Mouse (Mus musculus) liver, embryonic 15.5 days (tissue): ENCODE results near the gene Heatr6. TPM values are rescaled to one million over a fixed set of nuclear protein-coding genes. Genes with fewer than 3 reads are reported as not detected.

Experiments
- ATAC-seq: fragments of 200-750 bp; cut with Nextera tagmentation; 2 replicates; pipeline ENCODE4 v1.8.0; 2017; ENCODE audit warnings: moderate number of reproducible peaks, mild to moderate bottlenecking, moderate library complexity; ENCODE audit not compliant: insufficient read depth
- H3K27ac ChIP-seq: fragments of 300-500 bp; sonication (generic); replicated peaks from 2 replicates; pipeline ENCODE4 v1.5.1; 2015; ENCODE audit warnings: mild to moderate bottlenecking, inconsistent platforms
- H3K27me3 ChIP-seq: fragments of 300-500 bp; sonication (generic); 2 replicates; pipeline ENCODE4 v1.6.1; 2015; ENCODE audit warnings: mild to moderate bottlenecking, inconsistent platforms
- H3K36me3 ChIP-seq: fragments of 300-500 bp; sonication (generic); replicated peaks from 2 replicates; pipeline ENCODE4 v1.6.1; 2015; ENCODE audit warnings: moderate library complexity, mild to moderate bottlenecking, inconsistent platforms
- H3K4me1 ChIP-seq: fragments of 300-500 bp; sonication (generic); replicated peaks from 2 replicates; pipeline ENCODE4 v1.6.1; 2015; ENCODE audit warnings: inconsistent platforms
- H3K4me2 ChIP-seq: fragments of 300-500 bp; sonication (generic); 2 replicates; pipeline ENCODE4 v1.6.1; 2015; ENCODE audit warnings: moderate library complexity, mild to moderate bottlenecking, inconsistent platforms
- H3K4me3 ChIP-seq: fragments of 300-500 bp; sonication (generic); replicated peaks from 2 replicates; pipeline ENCODE4 v1.5.1; 2015; ENCODE audit warnings: mild to moderate bottlenecking, inconsistent platforms
- H3K9ac ChIP-seq: fragments of 300-500 bp; sonication (generic); 2 replicates; pipeline ENCODE4 v1.6.1; 2015; ENCODE audit warnings: moderate library complexity, mild to moderate bottlenecking, inconsistent platforms
- H3K9me3 ChIP-seq: fragments of 300-500 bp; sonication (generic); replicated peaks from 2 replicates; pipeline ENCODE4 v1.6.1; 2016; ENCODE audit warnings: inconsistent platforms
- WGBS: fragments of 180-500 bp; shearing (Covaris S2); methylation state at CpG from one replicate; pipeline ENCODE4 v1.1.7; 2015; ENCODE audit warnings: mixed read lengths; ENCODE audit not compliant: insufficient replicate concordance; 5-methylcytosine and 5-hydroxymethylcytosine counted together
- polyA plus RNA-seq: library from polyadenylated mRNA; unstranded; fragments of >200 nt; fragmentation: Nextera tagmentation; extraction: Ambion mirVana; gene quantifications from 2 replicates; pipeline ENCODE4 v1.2.1, GENCODE M21; 2015

Heatr6 gene
- 6.2 and 6.7 TPM in 2 replicates for polyA plus RNA-seq

DNA sequence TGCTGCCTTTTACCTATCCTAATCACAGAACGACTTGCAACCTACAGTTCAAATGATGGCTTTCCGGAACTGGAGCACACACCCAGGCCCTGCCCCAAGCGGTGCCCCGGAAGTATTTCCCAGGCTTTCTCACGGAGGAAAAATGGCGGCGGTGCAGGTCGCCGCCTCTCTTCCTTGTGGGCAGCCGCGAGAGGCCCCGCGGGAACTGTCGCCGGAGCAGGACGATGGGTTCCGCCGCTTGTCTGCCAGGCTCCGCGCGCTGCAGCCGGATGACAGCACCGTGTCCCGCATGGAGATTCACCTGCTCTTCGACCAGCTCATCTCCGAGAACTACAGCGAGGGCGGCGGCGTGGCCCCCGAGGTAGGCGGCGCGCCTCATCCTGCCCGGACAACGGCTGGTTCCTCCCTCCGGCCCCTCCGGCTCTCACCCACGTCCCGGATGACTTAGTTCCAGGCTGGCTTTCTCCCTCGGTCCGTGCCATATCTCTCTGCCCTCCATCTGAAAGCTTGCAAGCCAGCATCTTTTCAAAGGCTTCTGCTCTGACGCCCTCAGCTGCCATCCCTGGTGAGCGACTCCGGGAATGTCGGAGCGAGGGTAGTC is at the start of gene Heatr6:
Gene Heatr6 (plus strand): TSS at position 116 of the 601 bp plus-strand sequence.
- H3K36me3 ChIP-seq, result peaks cover 29% of the 10 kb centered on the region
- H3K4me2 ChIP-seq, result peak within 1 kb of the TSS; percentile 75
- WGBS, result under 1% methylated on average over 47 of the region's 47 CpGs
- H3K27me3 ChIP-seq, result 0 out of 2 replicates have a peak, but pooled peaks cover 8% of the 10 kb centered on the region
- no peaks in the 10 kb centered on the region for H3K9me3 ChIP-seq
- peak; percentile 90 for ATAC-seq
- H3K4me1 ChIP-seq, result peaks cover 15% of the 10 kb centered on the region
- peak within 1 kb of the TSS; percentile 70 for H3K9ac ChIP-seq
- peak within 1 kb of the TSS; percentile 73 for H3K4me3 ChIP-seq
- peak within 1 kb of the TSS; percentile 49 for H3K27ac ChIP-seq

DNA sequence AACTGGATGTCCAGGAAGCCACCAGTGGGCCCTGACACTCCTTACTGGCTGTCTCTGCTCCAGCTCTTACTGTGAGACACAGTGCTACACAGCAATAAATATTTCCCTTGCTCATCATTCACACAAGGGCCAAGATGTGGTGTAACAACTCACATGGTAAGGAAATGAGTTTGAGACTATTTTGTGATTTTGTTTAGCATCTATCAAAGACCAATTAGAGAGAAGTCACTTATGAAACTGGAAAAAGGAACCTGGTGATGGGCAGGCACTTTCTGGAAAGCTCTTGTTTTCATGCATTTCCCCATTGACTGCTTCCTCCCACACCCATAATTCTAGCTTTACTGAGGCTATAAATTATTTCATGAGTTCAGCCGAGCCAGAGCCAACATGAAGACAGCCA is 49.8 kb upstream of the Heatr6 start, which contains the start of gene Wfdc17:
Gene Wfdc17 (plus strand): TSS at position 287 of the 400 bp plus-strand sequence.
- Histone ChIP-seq H3K27me3 (no peaks in the 10 kb centered on the region), H3K9me3 (no peaks in the 10 kb centered on the region), H3K36me3 (no peaks in the 10 kb centered on the region), H3K4me3 (no peak within 1 kb of the TSS), H3K4me1 (no peaks in the 10 kb centered on the region), H3K9ac (no peak within 1 kb of the TSS), H3K4me2 (no peak within 1 kb of the TSS), H3K27ac (no peak within 1 kb of the TSS)
- 7% methylated on average over 1 of the region's 1 CpGs for WGBS
- ATAC-seq, result no peak

DNA sequence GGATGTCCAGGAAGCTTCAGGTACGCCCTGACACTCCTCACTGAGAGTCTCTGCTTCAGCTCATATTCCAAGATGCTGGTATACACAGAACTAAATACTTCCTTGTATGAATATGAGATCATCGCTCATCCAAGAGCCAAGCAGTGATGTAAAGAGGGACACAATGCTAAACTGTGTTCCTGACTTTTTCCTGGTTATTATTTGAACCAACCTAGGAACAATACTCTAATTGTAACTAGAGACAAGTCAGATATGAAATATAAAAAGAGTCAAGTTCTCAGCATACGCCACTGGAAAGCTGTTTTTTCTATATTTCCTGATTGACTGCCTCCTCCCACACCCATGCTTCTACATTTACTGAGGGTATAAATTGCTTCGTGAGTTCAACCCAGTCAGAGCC is 44.8 kb upstream of the Heatr6 start, which contains the start of gene Wfdc18:
Gene Wfdc18 (plus strand): TSS at position 301 of the 400 bp plus-strand sequence.
- Histone ChIP-seq H3K27me3 (no peaks in the 10 kb centered on the region), H3K27ac (no peak within 1 kb of the TSS), H3K4me1 (no peaks in the 10 kb centered on the region), H3K9ac (no peak within 1 kb of the TSS), H3K4me2 (no peak within 1 kb of the TSS), H3K36me3 (no peaks in the 10 kb centered on the region), H3K9me3 (no peaks in the 10 kb centered on the region), H3K4me3 (no peak within 1 kb of the TSS)
- no peak for ATAC-seq
- WGBS, result 50% methylated on average over 4 of the region's 4 CpGs

DNA sequence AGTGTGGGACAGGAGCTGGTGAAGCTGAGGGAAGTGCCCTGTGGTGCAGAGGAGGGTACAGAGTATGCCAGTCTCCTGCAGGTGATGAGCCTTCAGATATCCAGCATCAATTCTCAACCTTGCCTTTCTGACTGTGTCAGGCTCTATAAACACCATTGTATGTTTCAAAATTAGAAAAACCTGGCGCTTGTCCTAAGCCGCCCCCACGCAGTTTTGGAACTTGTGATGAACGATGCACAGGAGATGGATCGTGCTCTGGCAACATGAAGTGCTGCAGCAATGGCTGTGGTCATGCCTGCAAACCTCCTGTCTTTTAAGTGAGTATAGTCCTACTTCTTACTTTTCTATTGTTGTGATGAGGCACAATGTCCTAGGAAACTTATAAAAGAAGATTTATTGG is 43.8 kb upstream of the Heatr6 start:
- H3K9me3 ChIP-seq, result no peaks in the 10 kb centered on the region
- WGBS, result 70% methylated on average over 5 of the region's 5 CpGs
- no peak overlapping the region for H3K9ac ChIP-seq
- no peaks in the 10 kb centered on the region for H3K4me1 ChIP-seq
- H3K27ac ChIP-seq, result no peak overlapping the region
- no peaks in the 10 kb centered on the region for H3K36me3 ChIP-seq
- H3K4me2 ChIP-seq, result no peak overlapping the region
- no peak overlapping the region for H3K4me3 ChIP-seq
- H3K27me3 ChIP-seq, result no peaks in the 10 kb centered on the region
- no peak for ATAC-seq

DNA sequence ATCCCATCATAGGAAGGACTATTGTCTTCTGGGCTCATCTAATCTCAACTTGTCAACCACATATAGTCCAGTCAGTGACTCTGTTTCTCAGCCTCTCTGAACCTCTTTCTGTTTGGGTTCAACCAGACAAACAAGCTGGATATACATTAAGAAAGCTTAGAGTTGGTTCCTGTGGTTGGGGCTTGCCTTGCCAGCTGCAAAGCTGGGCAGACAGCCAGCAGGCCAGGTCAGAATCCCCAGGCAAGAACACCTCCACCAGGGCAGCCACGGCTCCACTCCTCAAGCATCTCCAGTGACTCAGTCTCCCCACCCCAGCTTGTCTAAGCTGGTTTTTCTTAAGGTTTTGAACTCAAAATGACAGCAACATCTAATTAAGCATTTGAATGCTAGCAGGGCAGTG is 40.8 kb upstream of the Heatr6 start:
- no peaks in the 10 kb centered on the region for H3K9me3 ChIP-seq
- 46% methylated on average over 1 of the region's 1 CpGs for WGBS
- no peak overlapping the region for H3K4me3 ChIP-seq
- H3K27me3 ChIP-seq, result no peaks in the 10 kb centered on the region
- H3K27ac ChIP-seq, result no peak overlapping the region
- no peaks in the 10 kb centered on the region for H3K36me3 ChIP-seq
- H3K9ac ChIP-seq, result no peak overlapping the region
- H3K4me2 ChIP-seq, result no peak overlapping the region
- no peak for ATAC-seq
- H3K4me1 ChIP-seq, result no peaks in the 10 kb centered on the region

DNA sequence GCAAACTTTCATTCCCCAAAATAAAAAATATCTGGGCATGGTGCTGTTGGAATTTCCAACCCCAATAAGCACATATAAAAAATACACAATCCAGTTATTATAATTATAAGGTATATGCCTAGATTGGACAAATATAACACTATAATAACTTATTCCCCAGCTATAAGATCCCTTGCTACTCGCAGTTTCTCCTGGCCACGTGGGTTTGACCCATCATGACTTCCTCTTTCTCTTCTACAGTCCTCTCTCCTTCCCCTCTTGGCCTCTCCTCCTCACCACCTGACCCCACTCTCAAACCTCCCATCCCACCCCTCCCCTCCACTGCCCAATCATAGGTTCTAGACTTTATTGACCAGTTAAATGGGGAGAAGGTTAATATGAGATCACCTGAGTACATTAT is 39.6 kb upstream of the Heatr6 start:
- WGBS, result 16% methylated on average over 2 of the region's 2 CpGs
- H3K27ac ChIP-seq, result no peak overlapping the region
- ATAC-seq, result no peak
- no peak overlapping the region for H3K9ac ChIP-seq
- no peak overlapping the region for H3K4me2 ChIP-seq
- H3K9me3 ChIP-seq, result no peaks in the 10 kb centered on the region
- H3K36me3 ChIP-seq, result no peaks in the 10 kb centered on the region
- no peaks in the 10 kb centered on the region for H3K27me3 ChIP-seq
- no peak overlapping the region for H3K4me3 ChIP-seq
- H3K4me1 ChIP-seq, result no peaks in the 10 kb centered on the region

DNA sequence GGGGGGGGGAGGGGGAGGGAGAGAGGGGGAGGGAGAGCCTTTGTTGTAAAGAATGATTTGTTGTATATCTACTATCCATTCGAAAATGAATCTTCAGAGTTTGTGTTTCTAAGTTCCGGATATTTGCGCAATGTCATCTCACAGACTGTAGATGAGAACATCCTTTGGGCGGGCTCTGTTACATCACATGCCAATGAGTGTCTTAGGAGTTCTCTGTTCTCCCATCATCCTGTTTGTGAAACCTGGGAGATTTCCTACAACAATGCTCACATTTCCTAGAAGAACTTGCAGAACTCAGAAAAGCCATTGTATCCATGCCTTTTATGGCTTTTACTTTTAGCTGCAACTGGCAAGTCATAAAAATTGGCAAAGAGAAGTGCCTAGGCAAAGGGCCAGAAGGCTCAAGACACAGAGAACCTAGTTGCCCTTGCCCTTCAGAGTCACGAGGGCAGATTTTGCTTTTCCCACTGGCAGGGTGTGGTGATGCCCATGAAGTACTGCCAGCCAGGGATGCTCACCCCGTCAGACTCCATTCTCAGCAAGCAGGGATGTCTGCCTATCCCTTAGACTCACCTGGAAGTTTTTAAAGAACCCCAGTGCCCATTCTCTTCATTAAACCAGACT is 36.3 kb upstream of the Heatr6 start:
- ATAC-seq, result no peak
- WGBS, result 61% methylated on average over 6 of the region's 6 CpGs
- no peak overlapping the region for H3K4me3 ChIP-seq
- H3K4me2 ChIP-seq, result no peak overlapping the region
- no peak overlapping the region for H3K9ac ChIP-seq
- no peaks in the 10 kb centered on the region for H3K36me3 ChIP-seq
- no peaks in the 10 kb centered on the region for H3K4me1 ChIP-seq
- no peaks in the 10 kb centered on the region for H3K27me3 ChIP-seq
- H3K27ac ChIP-seq, result no peak overlapping the region
- no peaks in the 10 kb centered on the region for H3K9me3 ChIP-seq

DNA sequence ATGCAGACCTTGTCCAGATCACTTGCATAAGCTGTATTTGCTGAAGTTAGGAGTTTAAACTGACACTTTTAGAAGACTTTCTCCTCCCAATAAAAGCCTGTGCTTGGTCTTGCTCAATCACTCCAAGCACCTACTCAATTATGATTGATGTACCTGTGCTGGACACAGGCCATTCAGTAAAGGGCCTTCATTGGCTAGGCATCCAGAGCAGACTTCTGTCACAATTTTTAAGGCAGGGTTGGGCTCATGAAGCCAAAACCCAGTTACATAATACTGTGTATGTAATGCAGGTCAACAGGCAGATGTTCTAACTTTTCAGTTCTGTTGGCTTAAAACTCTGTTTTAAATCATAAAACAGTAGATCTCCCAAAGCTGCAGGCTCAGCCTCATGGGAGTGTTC is 32.7 kb upstream of the Heatr6 start:
- no peak overlapping the region for H3K4me3 ChIP-seq
- H3K27me3 ChIP-seq, result no peaks in the 10 kb centered on the region
- H3K9ac ChIP-seq, result no peak overlapping the region
- H3K4me1 ChIP-seq, result no peaks in the 10 kb centered on the region
- no peak overlapping the region for H3K27ac ChIP-seq
- no peak for ATAC-seq
- H3K9me3 ChIP-seq, result no peaks in the 10 kb centered on the region
- H3K4me2 ChIP-seq, result no peak overlapping the region
- H3K36me3 ChIP-seq, result no peaks in the 10 kb centered on the region

DNA sequence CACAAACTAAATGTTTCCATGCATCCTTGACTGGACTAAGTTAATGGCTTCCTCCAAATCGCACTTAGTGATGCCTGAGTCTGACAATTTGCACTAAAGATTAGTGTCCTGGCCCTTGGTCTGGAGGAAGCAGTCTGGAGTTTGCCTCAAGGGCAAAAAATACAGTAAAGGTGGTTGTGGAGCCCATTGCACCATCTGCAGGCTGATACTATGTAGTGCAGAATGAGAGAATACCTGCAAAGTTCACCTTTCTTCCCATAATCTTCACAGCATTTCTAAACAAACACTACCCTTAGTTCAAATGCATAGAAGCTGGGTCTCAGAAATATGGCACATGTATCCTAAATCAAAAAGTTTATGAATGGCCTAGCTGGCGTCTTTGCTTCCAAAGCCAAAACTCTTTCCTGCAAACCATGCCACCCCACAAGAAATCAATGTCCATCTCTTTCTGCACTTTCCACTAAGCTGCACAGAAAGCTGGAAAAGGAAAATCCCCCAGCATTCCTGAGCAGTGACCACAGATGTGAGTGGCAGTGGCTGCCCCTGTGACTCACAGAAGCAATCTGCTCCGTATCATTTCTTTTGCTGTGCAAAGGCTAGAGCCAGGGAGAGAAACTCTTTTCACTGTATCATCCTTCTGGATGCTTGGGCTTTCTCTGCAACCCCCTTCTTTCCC is 24.6 kb upstream of the Heatr6 start:
- no peaks in the 10 kb centered on the region for H3K27me3 ChIP-seq
- H3K27ac ChIP-seq, result no peak overlapping the region
- no peak overlapping the region for H3K9ac ChIP-seq
- H3K36me3 ChIP-seq, result no peaks in the 10 kb centered on the region
- H3K4me1 ChIP-seq, result no peaks in the 10 kb centered on the region
- no peak overlapping the region for H3K4me3 ChIP-seq
- no peak for ATAC-seq
- no peak overlapping the region for H3K4me2 ChIP-seq
- 44% methylated on average over 3 of the region's 3 CpGs for WGBS
- H3K9me3 ChIP-seq, result no peaks in the 10 kb centered on the region

DNA sequence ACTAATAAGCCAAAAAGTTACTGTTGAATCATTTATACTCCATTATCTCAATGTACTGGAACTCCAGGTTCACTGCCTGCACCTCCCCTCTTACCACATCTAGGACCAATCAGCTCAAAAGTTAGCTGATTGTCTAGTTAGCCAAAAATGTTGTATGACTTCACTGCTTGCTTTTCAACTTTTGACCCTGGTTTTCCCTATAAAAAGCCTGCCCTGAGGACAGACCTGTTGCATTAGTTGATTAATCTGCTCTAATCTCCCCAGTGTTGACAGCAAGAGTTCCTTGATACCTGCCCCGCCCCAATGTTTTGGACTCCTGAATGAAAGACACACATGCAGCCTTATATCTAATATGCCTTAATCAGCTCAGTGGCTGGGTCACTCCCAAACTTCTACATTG is 22.4 kb upstream of the Heatr6 start:
- Histone ChIP-seq H3K9me3 (no peaks in the 10 kb centered on the region), H3K4me3 (no peak overlapping the region), H3K27me3 (no peaks in the 10 kb centered on the region), H3K36me3 (no peaks in the 10 kb centered on the region), H3K4me1 (no peaks in the 10 kb centered on the region), H3K27ac (no peak overlapping the region), H3K9ac (no peak overlapping the region), H3K4me2 (no peak overlapping the region)
- no peak for ATAC-seq
- 61% methylated on average over 1 of the region's 1 CpGs for WGBS

DNA sequence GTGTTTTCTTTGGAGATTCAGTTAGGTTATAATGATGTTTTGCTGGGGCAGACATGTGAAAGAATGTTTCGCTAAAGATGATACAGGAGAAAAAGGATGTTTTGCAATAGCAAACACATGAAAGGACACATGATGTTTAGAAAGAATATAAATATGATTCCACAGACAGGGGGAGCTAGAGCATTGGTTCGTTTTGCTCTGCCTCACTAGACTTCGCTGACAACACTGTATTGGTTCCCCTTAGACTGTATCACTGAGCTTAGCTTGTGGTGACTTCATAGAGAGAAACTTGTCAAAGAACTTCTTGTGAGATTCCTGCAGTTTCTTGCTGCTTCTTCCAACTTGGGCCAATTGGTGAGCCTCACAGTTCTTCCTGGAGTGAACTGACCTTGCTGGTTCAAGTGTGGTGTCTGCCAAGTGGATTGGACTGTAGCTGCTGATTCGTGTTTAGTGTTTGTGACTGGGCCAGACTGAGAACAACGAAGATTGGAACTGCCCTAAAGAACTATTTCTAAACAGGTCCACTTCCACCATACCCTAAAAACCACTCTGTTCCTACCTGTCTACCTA is 20.3 kb upstream of the Heatr6 start:
- H3K27ac ChIP-seq, result no peak overlapping the region
- no peaks in the 10 kb centered on the region for H3K27me3 ChIP-seq
- no peak for ATAC-seq
- no peak overlapping the region for H3K9ac ChIP-seq
- no peak overlapping the region for H3K4me2 ChIP-seq
- H3K36me3 ChIP-seq, result no peaks in the 10 kb centered on the region
- no peaks in the 10 kb centered on the region for H3K4me1 ChIP-seq
- no peak overlapping the region for H3K4me3 ChIP-seq
- WGBS, result 50% methylated on average over 5 of the region's 5 CpGs
- H3K9me3 ChIP-seq, result no peaks in the 10 kb centered on the region
